Mouse (Mus musculus) intestine, postnatal 0 days (tissue): ENCODE measurements around the gene Pard3. TPM values are rescaled to one million over a fixed set of nuclear protein-coding genes. Genes with fewer than 3 reads are reported as not detected.

Source experiments
- ATAC-seq: fragments of 200-750 bp; cut with Nextera tagmentation; 2 replicates; pipeline ENCODE4 v1.8.0; 2017; ENCODE audit warnings: mild to moderate bottlenecking, moderate TSS enrichment, moderate library complexity
- H3K27ac ChIP-seq: fragments of 300-500 bp; sonication (generic); 2 replicates; pipeline ENCODE4 v1.5.1; 2014; ENCODE audit warnings: mild to moderate bottlenecking, low read depth, low read length, moderate library complexity
- H3K27me3 ChIP-seq: fragments of 300-500 bp; sonication (generic); replicated peaks from 2 replicates; pipeline ENCODE4 v1.6.1; 2014; ENCODE audit warnings: low read length, mixed read lengths; ENCODE audit not compliant: control insufficient read depth, insufficient read depth
- H3K36me3 ChIP-seq: fragments of 300-500 bp; sonication (generic); 2 replicates; pipeline ENCODE4 v1.6.1; 2014; ENCODE audit warnings: mild to moderate bottlenecking, moderate library complexity; ENCODE audit not compliant: control insufficient read depth, insufficient read depth
- H3K4me1 ChIP-seq: fragments of 300-500 bp; sonication (generic); replicated peaks from 2 replicates; pipeline ENCODE4 v1.6.1; 2014; ENCODE audit warnings: antibody characterized with exemption, low read length, mixed read lengths; ENCODE audit not compliant: control insufficient read depth, insufficient read depth
- H3K4me2 ChIP-seq: fragments of 300-500 bp; sonication (generic); replicated peaks from 2 replicates; pipeline ENCODE4 v1.6.1; 2014; ENCODE audit warnings: low read depth, mild to moderate bottlenecking, moderate library complexity
- H3K4me3 ChIP-seq: fragments of 300-500 bp; sonication (generic); 2 replicates; pipeline ENCODE4 v1.5.1; 2014; ENCODE audit warnings: low read depth, low read length
- H3K9ac ChIP-seq: fragments of 300-500 bp; sonication (generic); 2 replicates; pipeline ENCODE4 v1.6.1; 2014; ENCODE audit warnings: mild to moderate bottlenecking, low read depth, low read length
- H3K9me3 ChIP-seq: fragments of 300-500 bp; sonication (generic); 2 replicates; pipeline ENCODE4 v1.6.1; 2016; ENCODE audit warnings: mixed run types; ENCODE audit not compliant: control insufficient read depth
- CTCF ChIP-seq: sonication (generic); IDR thresholded peaks from 2 replicates; pipeline ENCODE4 v1.5.1; 2016; ENCODE audit warnings: low read depth, mild to moderate bottlenecking, control low read depth, antibody characterized with exemption, moderate library complexity
- WGBS: fragments of 180-500 bp; shearing (Covaris S2); extraction: QIAGEN DNeasy Blood & Tissue Kit; methylation state at CpG from one replicate; pipeline ENCODE4 v1.1.7; 2014; 5-methylcytosine and 5-hydroxymethylcytosine counted together
- polyA plus RNA-seq: library from polyadenylated mRNA; unstranded; fragments of >200 nt; fragmentation: Nextera tagmentation; extraction: Ambion mirVana; gene quantifications from 2 replicates; pipeline ENCODE4 v1.2.1, GENCODE M21; 2015

The Pard3 gene
- polyA plus RNA-seq, 1 experiment from 2014 or later, result 12.5 TPM

DNA sequence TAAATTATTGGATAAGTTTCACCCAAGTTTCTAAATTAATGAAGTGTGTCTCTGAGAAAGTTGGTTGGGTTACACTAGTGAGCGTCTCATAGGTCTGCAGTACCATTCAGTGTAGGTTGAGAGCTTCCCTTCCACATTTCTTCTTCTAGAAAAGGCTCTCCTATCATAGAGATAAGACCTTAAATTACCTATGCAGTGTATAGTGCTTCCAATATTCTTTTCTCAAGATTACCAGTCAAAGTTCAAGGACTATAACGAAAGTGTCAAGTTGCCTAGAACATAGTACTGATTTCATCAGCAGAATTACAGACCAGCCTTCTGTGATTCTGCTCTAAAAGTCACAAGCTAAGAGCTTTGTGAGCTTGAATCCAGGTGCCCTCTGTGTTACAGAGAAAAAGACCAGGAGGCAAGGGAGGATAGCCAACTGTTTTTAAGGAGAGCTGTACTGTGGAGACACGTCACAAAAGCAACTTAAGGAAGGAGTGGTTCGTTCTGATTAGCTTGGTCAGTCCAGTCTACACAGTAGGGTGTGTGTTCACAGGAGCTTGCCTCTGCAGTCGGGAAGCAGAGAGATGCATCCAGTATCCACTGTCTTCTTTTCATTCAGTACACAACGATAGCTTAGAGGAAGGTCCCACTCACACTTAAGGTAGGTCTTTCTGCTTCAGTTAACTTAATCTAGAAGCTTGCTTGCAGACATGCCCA is 229.5 kb downstream of the Pard3 start:
- ATAC-seq, result peak; percentile 72
- H3K4me2 ChIP-seq, result no peak overlapping the region; the same call in 1 of the 2 replicates

DNA sequence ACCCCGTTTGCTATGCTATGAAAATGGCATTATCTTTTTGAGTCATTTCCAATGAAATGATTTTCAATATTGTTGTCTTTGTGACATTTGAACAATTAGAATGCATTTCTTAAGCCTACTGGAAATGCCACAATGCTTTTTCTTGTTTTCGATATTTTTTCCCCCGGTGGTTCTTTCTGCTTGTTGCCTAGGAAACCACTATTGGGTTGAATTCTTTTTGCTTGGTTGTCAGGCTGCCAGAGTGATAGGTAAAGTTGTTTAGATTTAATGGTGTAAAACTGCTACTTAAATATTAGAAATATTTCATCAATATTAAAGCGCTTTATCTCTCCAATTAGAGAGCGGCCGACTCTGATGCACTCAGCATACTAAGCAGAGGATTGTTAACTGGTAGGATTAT is 230.4 kb downstream of the Pard3 start:
- ATAC-seq, result no peak
- Histone ChIP-seq H3K9ac (no peak overlapping the region), H3K27me3 (no peaks in the 10 kb centered on the region), H3K4me1 (no peaks in the 10 kb centered on the region), H3K4me3 (no peak overlapping the region), H3K4me2 (no peak overlapping the region), H3K27ac (no peak overlapping the region), H3K9me3 (no peaks in the 10 kb centered on the region), H3K36me3 (no peaks in the 10 kb centered on the region)
- WGBS, result 94% methylated on average over 6 of the region's 6 CpGs
- no peak for TF ChIP-seq CTCF

More for the DNA sequence above, 229.5 kb downstream of the Pard3 start:
- Histone ChIP-seq H3K4me3 (no peak overlapping the region), H3K4me1 (no peaks in the 10 kb centered on the region), H3K27ac (peak overlapping the region; percentile 54; the same call in 1 of the 2 replicates), H3K27me3 (no peaks in the 10 kb centered on the region), H3K9ac (no peak overlapping the region), H3K9me3 (no peaks in the 10 kb centered on the region), H3K36me3 (no peaks in the 10 kb centered on the region)
- WGBS, result 49% methylated on average over 6 of the region's 6 CpGs
- no peak for TF ChIP-seq CTCF

DNA sequence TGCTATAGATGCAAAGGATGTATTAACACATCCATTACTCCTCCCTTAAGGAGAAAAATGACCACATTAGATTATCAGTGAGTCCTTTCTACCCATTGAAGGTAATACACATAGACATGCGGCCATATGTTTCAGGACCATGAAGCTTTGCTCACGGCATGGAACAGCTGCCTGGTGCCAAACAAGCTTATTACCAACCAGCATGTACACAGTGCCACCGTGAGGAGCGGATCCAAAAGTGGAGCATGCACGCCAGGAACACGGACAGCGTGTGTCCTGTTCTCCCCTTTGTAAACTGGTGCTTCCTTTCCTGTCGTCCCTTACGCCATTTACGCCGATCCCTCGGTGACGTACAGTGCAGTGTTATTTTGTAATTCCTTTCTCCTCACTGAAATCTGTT is 232.2 kb downstream of the Pard3 start:
- Histone ChIP-seq H3K27me3 (no peaks in the 10 kb centered on the region), H3K4me1 (no peaks in the 10 kb centered on the region), H3K4me3 (no peak overlapping the region), H3K4me2 (no peak overlapping the region), H3K36me3 (no peaks in the 10 kb centered on the region), H3K9ac (no peak overlapping the region), H3K9me3 (no peaks in the 10 kb centered on the region), H3K27ac (no peak overlapping the region)
- no peak for ATAC-seq
- 93% methylated on average over 13 of the region's 13 CpGs for WGBS
- TF ChIP-seq CTCF, result no peak

DNA sequence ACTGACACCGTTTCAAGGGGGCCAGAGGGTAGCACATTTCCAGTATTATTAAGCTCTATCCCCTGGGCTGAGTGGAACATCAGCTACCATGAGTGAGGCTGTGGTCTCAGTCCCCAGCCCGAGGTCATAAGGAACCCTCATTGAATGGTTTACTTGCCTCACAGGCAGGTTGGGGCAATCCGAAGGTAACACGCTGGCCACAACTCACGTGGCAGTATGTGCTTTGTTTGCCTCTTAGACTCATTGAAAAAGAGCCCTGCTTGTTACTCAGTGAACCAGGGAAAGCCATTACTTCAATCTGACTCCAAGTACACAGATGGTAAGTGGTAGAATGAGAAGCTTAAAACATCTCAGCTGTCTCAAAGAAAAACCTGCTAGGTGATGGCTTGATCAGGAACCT is 236.8 kb downstream of the Pard3 start:
- Histone ChIP-seq H3K27me3 (no peaks in the 10 kb centered on the region), H3K27ac (no peak overlapping the region), H3K9me3 (no peaks in the 10 kb centered on the region), H3K36me3 (no peaks in the 10 kb centered on the region), H3K4me3 (no peak overlapping the region), H3K4me1 (no peaks in the 10 kb centered on the region), H3K9ac (no peak overlapping the region), H3K4me2 (no peak overlapping the region)
- TF ChIP-seq CTCF, result no peak
- 93% methylated on average over 5 of the region's 5 CpGs for WGBS
- no peak for ATAC-seq

DNA sequence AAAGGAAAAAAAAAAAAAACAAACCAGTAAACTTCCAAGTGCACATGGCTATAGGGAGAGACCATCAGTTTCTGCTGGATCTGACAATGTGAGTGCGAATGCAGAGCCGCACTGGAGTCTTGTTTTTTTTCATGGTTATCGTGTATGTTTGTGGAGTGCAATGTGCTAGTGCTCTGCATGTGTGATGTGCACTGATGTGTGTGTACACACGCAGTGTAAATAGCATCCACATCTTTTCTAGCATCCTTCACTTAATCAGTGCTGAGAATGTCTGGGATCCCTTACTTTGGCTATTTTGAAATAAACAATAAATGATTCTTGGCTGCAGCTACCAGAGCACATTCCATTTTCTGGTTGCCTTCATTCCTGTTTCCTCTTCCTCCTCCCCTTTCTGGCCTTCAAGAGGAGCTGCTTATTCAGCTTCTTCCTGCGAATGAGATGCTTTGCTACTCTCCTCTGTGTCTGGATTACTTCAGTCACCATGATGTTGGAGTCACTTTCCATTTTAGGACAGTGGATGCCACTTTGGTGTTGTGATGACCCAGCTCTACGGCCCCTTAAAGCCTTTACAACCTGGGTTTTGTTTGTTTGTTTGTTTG is 239.3 kb downstream of the Pard3 start:
- WGBS, result 71% methylated on average over 6 of the region's 6 CpGs
- TF ChIP-seq CTCF, result no peak
- Histone ChIP-seq H3K9ac (no peak overlapping the region), H3K27me3 (no peaks in the 10 kb centered on the region), H3K27ac (no peak overlapping the region), H3K4me1 (no peaks in the 10 kb centered on the region), H3K4me2 (no peak overlapping the region), H3K4me3 (no peak overlapping the region), H3K9me3 (no peaks in the 10 kb centered on the region), H3K36me3 (no peaks in the 10 kb centered on the region)
- no peak for ATAC-seq

DNA sequence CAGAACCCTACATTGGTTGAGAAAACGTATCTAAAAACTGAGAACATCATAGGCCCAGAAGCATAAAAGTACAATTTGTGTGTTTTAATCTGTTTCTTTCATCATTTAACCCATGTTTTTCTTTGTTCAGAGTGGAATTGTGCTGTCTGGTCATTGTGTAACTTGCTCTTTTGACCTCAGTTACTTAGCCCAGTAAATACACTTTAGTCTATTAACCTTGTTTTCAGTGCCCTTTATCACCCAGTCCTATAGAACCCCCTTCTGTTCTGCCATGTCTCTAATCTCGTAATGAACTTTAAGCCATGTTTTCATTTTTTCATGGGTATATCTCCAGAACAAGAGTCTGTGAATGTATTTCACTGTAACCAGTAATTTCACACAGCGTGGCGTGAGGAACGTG is 243.3 kb downstream of the Pard3 start:
- WGBS, result 55% methylated on average over 5 of the region's 5 CpGs
- Histone ChIP-seq H3K36me3 (no peaks in the 10 kb centered on the region), H3K4me3 (no peak overlapping the region), H3K27me3 (no peaks in the 10 kb centered on the region), H3K4me1 (no peaks in the 10 kb centered on the region), H3K4me2 (no peak overlapping the region), H3K9me3 (no peaks in the 10 kb centered on the region), H3K27ac (no peak overlapping the region), H3K9ac (no peak overlapping the region)
- peak; percentile 61 for ATAC-seq
- TF ChIP-seq CTCF, result no peak
